Mouse (Mus musculus): ENCODE data around the gene Amigo2.

DNA sequence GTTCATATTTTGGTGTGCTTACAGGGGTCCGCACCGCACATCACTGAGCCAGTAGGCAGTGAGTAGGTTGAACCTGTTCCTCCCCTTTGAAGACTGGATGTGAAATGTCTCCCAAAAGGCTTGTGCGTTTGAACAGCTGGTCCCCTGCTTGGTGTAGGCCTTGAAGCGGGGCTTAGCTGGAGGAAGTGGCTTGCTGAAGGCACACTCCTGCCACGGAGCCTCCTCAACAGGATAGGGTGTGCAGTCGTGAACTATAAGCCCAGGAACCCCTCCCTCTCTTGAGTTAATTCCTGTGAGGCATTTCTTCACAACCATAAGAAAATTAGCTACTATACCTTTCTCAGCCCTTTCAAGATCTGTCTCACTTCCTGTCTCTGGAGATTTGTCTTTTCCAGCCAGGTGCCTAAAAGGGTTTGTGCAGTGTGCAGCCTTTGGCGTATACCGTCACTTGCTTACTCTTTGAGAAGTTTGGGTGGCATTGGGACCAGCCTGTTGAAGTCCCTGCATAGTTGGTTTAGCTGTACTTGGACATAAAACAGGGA lies 5.5 kb upstream of the Amigo2 start:
- TF ChIP-seq POLR2A (IDR thresholded peaks at IDR 0.05; ENCODE audit: low read depth, low read length): no peak
- no peak for TF ChIP-seq CTCF (conservative IDR thresholded peaks at IDR 0.05 in 1 of 2, IDR thresholded peaks at IDR 0.05 in 1 of 2; ENCODE audit: low read depth in 2 of 2, low read length in 2 of 2)
- TF ChIP-seq KAT2A (IDR thresholded peaks at IDR 0.05; ENCODE audit: insufficient replicate concordance, low read length): no peak
- no peak for TF ChIP-seq ZNF384 (IDR thresholded peaks at IDR 0.05; ENCODE audit: low read depth, low read length)
- TF ChIP-seq RAD21 (IDR thresholded peaks at IDR 0.05; ENCODE audit: low read depth, low read length): no peak
